Mouse (Mus musculus) limb, embryonic 14.5 days (tissue): Measurements from ENCODE around the gene Inpp5a. TPM values are rescaled to one million over a fixed set of nuclear protein-coding genes. Genes with fewer than 3 reads are reported as not detected.

ENCODE experiments used
- ATAC-seq: fragments of 200-750 bp; cut with Nextera tagmentation; 2 replicates; pipeline ENCODE4 v1.8.0; 2017; ENCODE audit warnings: low read depth, moderate number of reproducible peaks, moderate TSS enrichment; ENCODE audit not compliant: low FRiP score
- DNase-seq: peaks from one replicate; pipeline ENCODE4 v3.0.0-alpha.2; 2015; ENCODE audit warnings: low spot score
- H3K27ac ChIP-seq: fragments of 300-500 bp; sonication (generic); replicated peaks from 2 replicates; pipeline ENCODE4 v1.5.1; 2014; ENCODE audit warnings: low read depth, mild to moderate bottlenecking, low read length, moderate library complexity, mixed read lengths
- H3K27me3 ChIP-seq: fragments of 300-500 bp; sonication (generic); 2 replicates; pipeline ENCODE4 v1.6.1; 2014; ENCODE audit warnings: low read length, mixed read lengths; ENCODE audit not compliant: control insufficient read depth, insufficient read depth
- H3K36me3 ChIP-seq: fragments of 300-500 bp; sonication (generic); 2 replicates; pipeline ENCODE4 v1.6.1; 2014; ENCODE audit warnings: mild to moderate bottlenecking, low read length, moderate library complexity, mixed read lengths; ENCODE audit not compliant: control insufficient read depth, insufficient read depth
- H3K4me1 ChIP-seq: fragments of 300-500 bp; sonication (generic); 2 replicates; pipeline ENCODE4 v1.6.1; 2014; ENCODE audit warnings: antibody characterized with exemption, low read length, mixed read lengths; ENCODE audit not compliant: control insufficient read depth, insufficient read depth
- H3K4me2 ChIP-seq: fragments of 300-500 bp; sonication (generic); replicated peaks from 2 replicates; pipeline ENCODE4 v1.6.1; 2014; ENCODE audit warnings: low read depth, mild to moderate bottlenecking, low read length, moderate library complexity; ENCODE audit not compliant: severe bottlenecking
- H3K4me3 ChIP-seq: fragments of 300-500 bp; sonication (generic); replicated peaks from 2 replicates; pipeline ENCODE4 v1.5.1; 2014; ENCODE audit warnings: low read length
- H3K9ac ChIP-seq: fragments of 300-500 bp; sonication (generic); 2 replicates; pipeline ENCODE4 v1.6.1; 2014; ENCODE audit warnings: mild to moderate bottlenecking, low read depth, low read length, moderate library complexity; ENCODE audit not compliant: severe bottlenecking
- H3K9me3 ChIP-seq: fragments of 300-500 bp; sonication (generic); 2 replicates; pipeline ENCODE4 v1.6.1; 2016; ENCODE audit warnings: low read length; ENCODE audit not compliant: control insufficient read depth
- POLR2A ChIP-seq: fragments of 200-500 bp; IDR thresholded peaks from 2 replicates; pipeline ENCODE4 v1.8.0; 2012; ENCODE audit warnings: inconsistent platforms, mild to moderate bottlenecking, moderate library complexity, borderline replicate concordance; ENCODE audit not compliant: insufficient read depth, insufficient read length; ENCODE audit errors: extremely low read depth
- WGBS: fragments of 180-500 bp; shearing (Covaris S2); extraction: QIAGEN DNeasy Blood & Tissue Kit; methylation state at CpG from one replicate; pipeline ENCODE4 v1.1.7; 2014; 5-methylcytosine and 5-hydroxymethylcytosine counted together
- polyA plus RNA-seq, 2 experiments: library from polyadenylated mRNA; depleted of rRNA in 1 of 2; stranded (reverse) in 1 of 2; unstranded in 1 of 2; fragments of >200 nt; fragmentation: Nextera tagmentation in 1 of 2; extraction: Ambion mirVana in 1 of 2; gene quantifications; 2 replicates each; pipeline versions ENCODE4 v1.2.1 to v1.2.3; 2012 to 2014

Gene Inpp5a
- polyA plus RNA-seq, 2 experiments = 29.0 to 39.7 TPM

DNA sequence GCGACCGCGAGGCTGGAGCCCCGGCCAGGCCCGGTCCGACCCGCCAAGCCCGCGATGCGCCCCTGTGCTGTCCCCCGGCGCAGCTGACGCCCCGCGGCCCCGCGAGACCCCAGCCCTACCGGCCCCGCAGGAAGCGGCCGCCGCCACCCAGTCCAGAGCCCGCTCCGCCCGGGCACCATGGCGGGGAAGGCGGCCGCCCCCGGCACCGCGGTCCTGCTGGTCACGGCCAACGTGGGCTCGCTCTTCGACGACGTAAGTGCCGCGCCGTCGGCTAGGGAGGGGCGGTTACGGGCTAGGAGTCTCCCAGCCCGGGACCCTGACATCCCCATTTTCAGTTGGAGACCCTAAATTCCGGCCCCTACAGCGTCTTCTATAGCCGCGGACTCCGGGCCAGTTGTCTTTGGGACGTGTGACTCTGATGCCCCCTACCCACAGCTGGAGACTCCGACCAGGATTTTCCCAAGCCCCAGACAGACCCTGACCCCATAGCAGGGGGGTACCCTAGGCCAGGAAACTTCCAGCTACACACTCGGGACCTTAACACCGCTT is 378 bp downstream of the Inpp5a start:
- 0 out of 2 replicates have a peak, but pooled peaks have one; percentile 3 for TF ChIP-seq POLR2A
- WGBS = under 1% methylated on average over 34 of the region's 53 CpGs
- Histone ChIP-seq H3K9me3 (no peaks in the 10 kb centered on the region), H3K4me2 (peak overlapping the region; percentile 58), H3K9ac (peak overlapping the region; percentile 96), H3K4me1 (peaks cover 37% of the 10 kb centered on the region), H3K4me3 (peak overlapping the region; percentile 95), H3K27me3 (no peaks in the 10 kb centered on the region), H3K36me3 (no peaks in the 10 kb centered on the region), H3K27ac (peak overlapping the region; percentile 78)
- ATAC-seq (peak; percentile 5; the same call in 1 of the 2 replicates), DNase-seq (no peak)

DNA sequence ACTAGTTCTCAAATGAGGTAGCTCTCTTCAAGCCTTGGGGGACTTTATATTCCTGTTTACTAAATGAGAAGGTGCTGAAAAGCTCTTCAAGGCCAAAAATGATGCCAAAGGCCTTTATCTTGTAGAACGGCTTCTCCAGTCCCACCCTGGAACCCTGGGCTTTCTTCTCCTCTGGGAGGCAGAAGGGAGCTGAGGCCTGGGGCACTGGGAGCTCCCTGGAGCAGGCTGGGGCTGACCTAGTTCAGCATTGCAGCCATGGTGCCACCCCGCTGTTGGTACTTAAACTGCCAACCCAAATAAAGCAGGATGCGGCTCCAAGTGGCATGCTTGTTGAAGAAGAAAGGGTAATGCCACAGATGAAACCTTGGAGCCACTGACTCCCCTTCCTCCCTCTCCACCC is 1.5 kb downstream of the Inpp5a start:
- ATAC-seq = no peak
- H3K9me3 ChIP-seq = no peaks in the 10 kb centered on the region
- H3K9ac ChIP-seq = peak overlapping the region; percentile 96; the same call in 1 of the 2 replicates
- no peaks in the 10 kb centered on the region for H3K27me3 ChIP-seq
- no peak for TF ChIP-seq POLR2A
- no peaks in the 10 kb centered on the region for H3K36me3 ChIP-seq
- no peak for DNase-seq
- peak overlapping the region; percentile 58 for H3K4me2 ChIP-seq
- peak overlapping the region; percentile 95 for H3K4me3 ChIP-seq
- 68% methylated on average over 3 of the region's 3 CpGs for WGBS
- H3K4me1 ChIP-seq = peaks cover 37% of the 10 kb centered on the region
- H3K27ac ChIP-seq = peak overlapping the region; percentile 16; the same call in 1 of the 2 replicates

DNA sequence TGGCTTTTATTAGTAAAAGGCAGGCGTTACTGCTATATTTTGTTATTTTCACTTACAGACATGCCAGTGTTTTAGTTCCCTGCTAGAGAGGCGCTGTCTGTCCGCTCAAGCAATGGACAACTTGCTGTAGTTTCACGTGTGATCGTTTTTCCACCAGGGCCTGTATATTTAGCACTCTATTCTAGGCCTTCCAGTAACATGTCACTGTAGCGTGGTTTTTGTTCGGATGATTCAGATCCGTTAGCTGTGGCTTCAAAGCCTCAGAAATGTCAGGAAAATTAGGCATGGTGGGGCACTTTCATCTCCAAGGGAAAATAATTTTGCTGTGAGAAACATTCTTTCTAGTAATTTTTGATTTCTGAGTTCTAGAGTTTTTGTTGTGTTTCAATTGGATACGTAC is 2.0 kb downstream of the Inpp5a start:
- H3K27ac ChIP-seq = peak overlapping the region; percentile 16; the same call in 1 of the 2 replicates
- H3K4me1 ChIP-seq = peaks cover 37% of the 10 kb centered on the region
- TF ChIP-seq POLR2A = no peak
- ATAC-seq (no peak), DNase-seq (no peak)
- H3K36me3 ChIP-seq = no peaks in the 10 kb centered on the region
- peak overlapping the region; percentile 96; the same call in 1 of the 2 replicates for H3K9ac ChIP-seq
- H3K4me2 ChIP-seq = peak overlapping the region; percentile 58
- WGBS = 74% methylated on average over 9 of the region's 9 CpGs
- no peaks in the 10 kb centered on the region for H3K27me3 ChIP-seq
- peak overlapping the region; percentile 95 for H3K4me3 ChIP-seq
- H3K9me3 ChIP-seq = no peaks in the 10 kb centered on the region

DNA sequence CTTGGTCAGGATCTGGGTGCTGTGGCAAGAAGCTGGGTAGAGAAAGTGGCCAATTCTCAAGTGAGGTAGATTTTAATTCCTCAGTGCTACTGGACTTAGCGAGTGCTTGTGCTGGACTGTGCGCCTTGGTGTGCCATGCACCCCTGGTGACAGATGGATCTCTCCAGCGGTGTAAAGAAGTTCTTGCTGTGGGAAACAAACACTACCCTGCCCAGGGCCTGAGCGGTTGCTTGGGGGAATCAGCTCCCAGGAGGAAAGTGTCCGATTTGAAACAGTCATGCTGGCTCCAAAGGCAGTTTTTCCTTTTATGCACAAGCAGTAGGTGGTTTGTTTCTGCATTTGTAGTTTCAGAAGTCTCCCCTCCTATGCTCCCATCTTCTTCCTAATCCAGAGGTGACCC is 2.8 kb downstream of the Inpp5a start:
- DNase-seq (no peak), ATAC-seq (no peak)
- no peak overlapping the region for H3K27ac ChIP-seq
- no peak overlapping the region for H3K9ac ChIP-seq
- peaks cover 37% of the 10 kb centered on the region for H3K4me1 ChIP-seq
- no peak overlapping the region for H3K4me2 ChIP-seq
- no peaks in the 10 kb centered on the region for H3K9me3 ChIP-seq
- no peak overlapping the region for H3K4me3 ChIP-seq
- WGBS = 84% methylated on average over 5 of the region's 5 CpGs
- H3K36me3 ChIP-seq = no peaks in the 10 kb centered on the region
- no peaks in the 10 kb centered on the region for H3K27me3 ChIP-seq
- TF ChIP-seq POLR2A = no peak

DNA sequence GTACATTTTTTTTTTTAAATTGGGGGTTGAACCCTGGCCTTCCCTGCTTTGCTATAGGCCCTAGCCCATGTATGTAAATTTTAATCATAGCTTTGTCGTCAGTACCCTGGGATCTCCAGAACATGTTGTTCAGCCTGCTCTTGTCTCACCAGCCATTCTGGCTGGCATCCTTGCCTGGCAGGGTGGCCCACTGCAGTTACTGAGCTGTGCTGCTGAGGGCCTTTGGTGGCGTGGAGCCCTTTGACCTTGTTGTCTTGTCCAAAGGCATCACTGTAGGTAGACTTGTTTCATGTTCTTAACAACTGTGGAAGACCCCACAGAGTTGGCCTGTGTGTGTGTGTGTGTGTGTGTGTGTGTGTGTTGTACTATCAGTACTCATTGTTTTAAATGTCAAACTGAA is 3.2 kb downstream of the Inpp5a start:
- Histone ChIP-seq H3K9me3 (no peaks in the 10 kb centered on the region), H3K4me3 (no peak overlapping the region), H3K4me2 (no peak overlapping the region), H3K9ac (no peak overlapping the region), H3K4me1 (peaks cover 37% of the 10 kb centered on the region), H3K36me3 (no peaks in the 10 kb centered on the region), H3K27me3 (no peaks in the 10 kb centered on the region), H3K27ac (no peak overlapping the region)
- no peak for DNase-seq
- WGBS = 89% methylated on average over 2 of the region's 2 CpGs
- no peak for ATAC-seq
- TF ChIP-seq POLR2A = no peak
